Mouse (Mus musculus) CH12.LX (cell line): Measurements from ENCODE around the gene Gm10837. TPM values are rescaled to one million over a fixed set of nuclear protein-coding genes. Genes with fewer than 3 reads are reported as not detected.

Source experiments
- DNase-seq: peaks from one replicate; pipeline ENCODE4 v3.0.0-alpha.2; 2013; ENCODE audit errors: extremely low read depth
- H3K27ac ChIP-seq: 2 replicates; pipeline ENCODE4 v1.5.1; 2012; ENCODE audit warnings: low read depth, mild to moderate bottlenecking, control low read depth, moderate library complexity; ENCODE audit not compliant: insufficient read depth
- H3K27me3 ChIP-seq: replicated peaks from 2 replicates; pipeline ENCODE3; 2012; ENCODE audit warnings: inconsistent platforms
- H3K36me3 ChIP-seq, 2 experiments: replicated peaks in 1 of 2; 2 replicates each; pipeline versions ENCODE3 to v1.6.1; 2012; ENCODE audit warnings: inconsistent platforms in 1 of 2, low read length in 1 of 2, mild to moderate bottlenecking in 1 of 2, mixed read lengths in 1 of 2, moderate library complexity in 1 of 2; ENCODE audit not compliant: control insufficient read depth in 1 of 2, insufficient read depth in 1 of 2
- H3K4me1 ChIP-seq, 2 experiments: 2 replicates each; pipeline ENCODE4 v1.6.1; 2012; ENCODE audit warnings: inconsistent platforms in 1 of 2, moderate library complexity in 1 of 2; ENCODE audit not compliant: insufficient read depth in 2 of 2, control insufficient read depth in 1 of 2
- H3K4me2 ChIP-seq: 2 replicates; pipeline ENCODE4 v1.6.1; 2012; ENCODE audit warnings: low read depth, mild to moderate bottlenecking, control low read depth; ENCODE audit not compliant: poor library complexity, insufficient read depth, severe bottlenecking
- H3K4me3 ChIP-seq, 3 experiments: fragments of 150-350 bp in 1 of 3; sonication (generic) in 1 of 3; replicated peaks in 1 of 3; 2 replicates each; pipeline versions ENCODE3 to v1.5.1; 2011 to 2012; ENCODE audit warnings: low read depth in 2 of 3, low read length in 2 of 3, mild to moderate bottlenecking in 2 of 3, moderate library complexity in 2 of 3, control low read depth in 1 of 3, improper control_type of control experiment in 1 of 3, inconsistent platforms in 1 of 3, mixed read lengths in 1 of 3; ENCODE audit not compliant: poor library complexity in 1 of 3
- H3K79me2 ChIP-seq: replicated peaks from 2 replicates; pipeline ENCODE4 v1.6.1; 2012; ENCODE audit warnings: mild to moderate bottlenecking, moderate library complexity; ENCODE audit not compliant: control insufficient read depth, poor library complexity, insufficient read depth, severe bottlenecking; ENCODE audit errors: extremely low read depth
- H3K9ac ChIP-seq: 2 replicates; pipeline ENCODE4 v1.6.1; 2012; ENCODE audit warnings: low read depth, mild to moderate bottlenecking, control low read depth, moderate library complexity; ENCODE audit not compliant: insufficient read depth
- H3K9me3 ChIP-seq: replicated peaks from 2 replicates; pipeline ENCODE3; 2012; ENCODE audit warnings: low read length, inconsistent platforms, mixed read lengths
- CHD1 ChIP-seq: IDR thresholded peaks from 2 replicates; pipeline ENCODE4 v1.6.1; 2012; ENCODE audit warnings: low read depth, low read length, improper control_type of control experiment, inconsistent platforms
- CTCF ChIP-seq, 2 experiments: IDR thresholded peaks in 1 of 2; conservative IDR thresholded peaks in 1 of 2; 2 replicates each; pipeline ENCODE4 v1.5.1; 2011 to 2012; ENCODE audit warnings: low read depth in 2 of 2, low read length in 2 of 2, improper control_type of control experiment in 1 of 2, inconsistent platforms in 1 of 2, mild to moderate bottlenecking in 1 of 2, moderate library complexity in 1 of 2
- EP300 ChIP-seq: IDR thresholded peaks from 2 replicates; pipeline ENCODE4 v1.6.1; 2011; ENCODE audit warnings: low read length, improper control_type of control experiment
- ETS1 ChIP-seq: conservative IDR thresholded peaks from 2 replicates; pipeline ENCODE4 v1.6.1; 2012; ENCODE audit warnings: low read depth, mild to moderate bottlenecking, inconsistent platforms, low read length, improper control_type of control experiment, moderate library complexity
- GABPA ChIP-seq: IDR thresholded peaks from 2 replicates; pipeline ENCODE4 v1.6.1; 2012; ENCODE audit warnings: low read depth, low read length, improper control_type of control experiment, inconsistent platforms; ENCODE audit not compliant: insufficient replicate concordance
- JUND ChIP-seq: conservative IDR thresholded peaks from 2 replicates; pipeline ENCODE4 v1.6.1; 2011; ENCODE audit warnings: low read depth, low read length, improper control_type of control experiment
- KAT2A ChIP-seq: IDR thresholded peaks from 2 replicates; pipeline ENCODE4 v1.6.1; 2012; ENCODE audit warnings: low read length, improper control_type of control experiment, inconsistent platforms; ENCODE audit not compliant: insufficient replicate concordance
- MAFK ChIP-seq: IDR thresholded peaks from 2 replicates; pipeline ENCODE4 v1.6.1; 2011; ENCODE audit warnings: low read length, improper control_type of control experiment; ENCODE audit not compliant: insufficient replicate concordance
- MEF2A ChIP-seq: IDR thresholded peaks from 2 replicates; pipeline ENCODE4 v1.6.1; 2014; ENCODE audit warnings: low read depth, mild to moderate bottlenecking, inconsistent platforms, low read length, improper control_type of control experiment, borderline replicate concordance
- MXI1 ChIP-seq: IDR thresholded peaks from 2 replicates; pipeline ENCODE4 v1.6.1; 2011; ENCODE audit warnings: mild to moderate bottlenecking, low read depth, low read length, improper control_type of control experiment
- NELFE ChIP-seq: IDR thresholded peaks from 2 replicates; pipeline ENCODE4 v1.6.1; 2011; ENCODE audit warnings: low read depth, low read length, improper control_type of control experiment
- POLR2AphosphoS2 ChIP-seq: IDR thresholded peaks from 2 replicates; pipeline ENCODE4 v1.6.1; 2011; ENCODE audit warnings: low read depth, low read length, improper control_type of control experiment
- RAD21 ChIP-seq: IDR thresholded peaks from 2 replicates; pipeline ENCODE4 v1.6.1; 2011; ENCODE audit warnings: low read depth, mild to moderate bottlenecking, low read length, improper control_type of control experiment, moderate library complexity
- RCOR1 ChIP-seq: conservative IDR thresholded peaks from 2 replicates; pipeline ENCODE4 v1.6.1; 2012; ENCODE audit warnings: low read depth, mild to moderate bottlenecking, inconsistent platforms, low read length, improper control_type of control experiment
- SIN3A ChIP-seq: IDR thresholded peaks from 2 replicates; pipeline ENCODE4 v1.6.1; 2012; ENCODE audit warnings: low read length, improper control_type of control experiment, inconsistent platforms
- TBP ChIP-seq: conservative IDR thresholded peaks from 2 replicates; pipeline ENCODE4 v1.6.1; 2011; ENCODE audit warnings: low read depth, low read length, improper control_type of control experiment
- USF2 ChIP-seq: conservative IDR thresholded peaks from 2 replicates; pipeline ENCODE4 v1.6.1; 2011; ENCODE audit warnings: low read depth, low read length, improper control_type of control experiment
- ZC3H11A ChIP-seq: IDR thresholded peaks from 2 replicates; pipeline ENCODE4 v1.6.1; 2012; ENCODE audit warnings: low read depth, mild to moderate bottlenecking, inconsistent platforms, low read length, improper control_type of control experiment
- ZKSCAN1 ChIP-seq: IDR thresholded peaks from 2 replicates; pipeline ENCODE4 v1.6.1; 2012; ENCODE audit warnings: low read depth, inconsistent platforms, low read length, improper control_type of control experiment, borderline replicate concordance
- ZMIZ1 ChIP-seq: IDR thresholded peaks from 2 replicates; pipeline ENCODE4 v1.6.1; 2012; ENCODE audit warnings: low read depth, mild to moderate bottlenecking, inconsistent platforms, low read length, improper control_type of control experiment
- dilution Hi-C: fragments of 300-500 bp; cut with MboI; formaldehyde crosslinking; loops from 2 replicates; pipeline ENCODE4 v1.14.3; 2020; ENCODE audit warnings: low sequenced_read_pairs; ENCODE audit not compliant: extremely low pct_unique_long_range_greater_than_20kb, extremely low pct_ligation_motif_present
- in situ Hi-C: fragments of 300-500 bp; cut with MboI; formaldehyde crosslinking; loops from 3 replicates; pipeline ENCODE4 v1.14.3; 2019; ENCODE audit warnings: low sequenced_read_pairs, low pct_ligation_motif_present, low pct_unique_long_range_greater_than_20kb, mixed read lengths
- polyA plus RNA-seq: library from polyadenylated mRNA; unstranded; fragments of >175 nt; gene quantifications from 2 replicates; pipeline ENCODE4 v1.2.1, GENCODE M21; 2012; ENCODE audit warnings: low read depth; ENCODE audit not compliant: insufficient read length
- total RNA-seq, 2 experiments: library from RNA; depleted of rRNA; stranded (reverse); fragments of 300-350 nt in 1 of 2; fragments of >200 nt in 1 of 2; gene quantifications; 2 replicates each; pipeline ENCODE4 v1.2.3; 2012 to 2014

Gm10837 gene
- total and polyA plus RNA-seq, 3 experiments, result not detected

GRCm38 (mm10) chr14:122452701-122453387 is 37.5 kb upstream of the Gm10837 start:
- Histone ChIP-seq H3K27me3 (no peaks in the 10 kb centered on the region), H3K4me1 (no peaks in the 10 kb centered on the region), H3K27ac (no peak overlapping the region), H3K79me2 (no peaks in the 10 kb centered on the region), H3K9me3 (no peaks in the 10 kb centered on the region), H3K9ac (no peak overlapping the region), H3K4me2 (no peak overlapping the region), H3K4me3 (no peak overlapping the region), H3K36me3 (no peaks in the 10 kb centered on the region)
- no peak for DNase-seq
- TF ChIP-seq ZC3H11A (no peak), RCOR1 (no peak), MAFK (no peak), RAD21 (no peak), SIN3A (no peak), ETS1 (no peak), MEF2A (no peak)
- in situ Hi-C loops, result no loop called here
- dilution Hi-C loops, result no loop called here

GRCm38 (mm10) chr14:122453388-122453995 is 36.9 kb upstream of the Gm10837 start:
- TF ChIP-seq USF2 (no peak), EP300 (no peak), CTCF (conservative IDR thresholded peaks at IDR 0.05 in 1 of 2, IDR thresholded peaks at IDR 0.05 in 1 of 2; ENCODE audit: low read depth in 2 of 2, low read length in 2 of 2) (no peak), POLR2AphosphoS2 (no peak), MXI1 (no peak), MAFK (no peak), RAD21 (no peak), JUND (no peak), ZMIZ1 (no peak), GABPA (no peak), KAT2A (no peak), CHD1 (no peak), TBP (no peak), ZKSCAN1 (no peak), NELFE (no peak)
- Histone ChIP-seq H3K4me1 (no peaks in the 10 kb centered on the region), H3K4me2 (no peak overlapping the region), H3K9ac (no peak overlapping the region), H3K9me3 (no peaks in the 10 kb centered on the region), H3K36me3 (no peaks in the 10 kb centered on the region), H3K27me3 (no peaks in the 10 kb centered on the region), H3K27ac (no peak overlapping the region), H3K79me2 (no peaks in the 10 kb centered on the region), H3K4me3 (no peak overlapping the region)
- dilution Hi-C loops (no loop called here), in situ Hi-C loops (no loop called here)
- DNase-seq, result no peak
